In the genomic region with DNA sequence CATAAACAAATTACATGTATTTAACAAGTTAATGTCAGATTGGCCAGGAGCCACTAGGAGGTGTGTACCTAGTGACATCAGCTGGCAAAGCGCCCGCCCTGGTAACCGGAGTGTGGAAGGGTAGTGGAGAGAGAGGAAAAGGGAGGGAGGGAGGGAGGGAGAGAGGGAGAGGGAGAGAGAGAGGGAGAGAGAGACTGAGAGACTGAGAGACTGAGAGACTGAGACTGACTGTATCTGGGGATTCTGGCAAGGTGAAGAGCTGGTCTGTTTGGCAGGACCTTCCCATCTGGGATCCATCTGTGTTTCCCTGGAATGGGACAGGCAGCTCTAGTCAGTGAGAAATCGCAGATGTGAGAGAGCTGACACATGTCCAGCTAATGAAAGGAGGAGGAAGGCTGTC, we compare ENCODE assay signal across 9 mouse cellular contexts. TPM values are rescaled to one million over a fixed set of nuclear protein-coding genes. Genes with fewer than 3 reads are reported as not detected.
DNase-seq lines count a peak whose midpoint lies in the region; ATAC-seq and TF ChIP-seq lines count a peak whose summit lies in the region.
"Had no signal": no experiment of that assay in that cellular context is flagged by ENCODE, and none has a peak within 500 bp of the region (broad histone marks: within the 10 kb centered on the region; RNA-seq: fewer than 3 reads in every experiment).

No protein-coding gene starts in this region.

- no peaks in the 10 kb centered on the region for H3K36me3 ChIP-seq in embryonic facial prominence, embryonic 15.5 days
- H3K36me3 ChIP-seq in heart, embryonic 16.5 days (ENCODE audit: control insufficient read depth, insufficient read depth): no peaks in the 10 kb centered on the region
- no peaks in the 10 kb centered on the region for H3K36me3 ChIP-seq in kidney, postnatal 0 days (ENCODE audit: insufficient read depth, low read length)
- no peaks in the 10 kb centered on the region for H3K36me3 ChIP-seq in stomach, embryonic 16.5 days (ENCODE audit: control insufficient read depth, insufficient read depth, low read length)

- H3K27me3 ChIP-seq in embryonic facial prominence, embryonic 15.5 days: no peaks in the 10 kb centered on the region
- no peaks in the 10 kb centered on the region for H3K27me3 ChIP-seq in heart, embryonic 16.5 days (ENCODE audit: control insufficient read depth, insufficient read depth, low read length)
- no peaks in the 10 kb centered on the region for H3K27me3 ChIP-seq in kidney, postnatal 0 days (ENCODE audit: insufficient read depth, low read length)
- no peaks in the 10 kb centered on the region for H3K27me3 ChIP-seq in stomach, embryonic 16.5 days (ENCODE audit: control insufficient read depth, insufficient read depth, low read length)

- peak overlapping the region; percentile 13; the same call in 1 of the 2 replicates for H3K27ac ChIP-seq in embryonic facial prominence, embryonic 15.5 days (replicated peaks)
- H3K27ac ChIP-seq in heart, embryonic 16.5 days (ENCODE audit: low read length): peak overlapping the region; percentile 27; the same call in 1 of the 2 replicates
- no peak overlapping the region for H3K27ac ChIP-seq in kidney, postnatal 0 days
- H3K27ac ChIP-seq in stomach, embryonic 16.5 days (ENCODE audit: low read length): peak overlapping the region; percentile 5; the same call in 1 of the 2 replicates
- H3K27ac ChIP-seq: liver, embryonic 14.5 days had no signal

- H3K4me3 ChIP-seq in embryonic facial prominence, embryonic 15.5 days (replicated peaks): no peak overlapping the region
- no peak overlapping the region for H3K4me3 ChIP-seq in heart, embryonic 16.5 days (ENCODE audit: low read length)
- no peak overlapping the region for H3K4me3 ChIP-seq in kidney, postnatal 0 days (replicated peaks; ENCODE audit: low read depth, low read length)
- H3K4me3 ChIP-seq in stomach, embryonic 16.5 days (replicated peaks; ENCODE audit: low read length): no peak overlapping the region

- H3K4me2 ChIP-seq in embryonic facial prominence, embryonic 15.5 days (replicated peaks): peak overlapping the region; percentile 19; the same call in 1 of the 2 replicates
- peak overlapping the region; percentile 32 for H3K4me2 ChIP-seq in heart, embryonic 16.5 days (ENCODE audit: low read depth, low read length)
- no peak overlapping the region for H3K4me2 ChIP-seq in kidney, postnatal 0 days (ENCODE audit: low read length)
- peak overlapping the region; percentile 21 for H3K4me2 ChIP-seq in stomach, embryonic 16.5 days (ENCODE audit: low read depth, low read length)

- peak; percentile 39; the same call in 1 of the 2 replicates for ATAC-seq in embryonic facial prominence, embryonic 15.5 days (ENCODE audit: insufficient number of reproducible peaks, low FRiP score, low TSS enrichment, low read depth)
- ATAC-seq in heart, embryonic 16.5 days (replicated peaks; ENCODE audit: extremely low read depth, insufficient read depth, low FRiP score): peak; percentile 65; the same call in 1 of the 2 replicates
- ATAC-seq in kidney, postnatal 0 days (replicated peaks; ENCODE audit: low FRiP score, low read depth): no peak
- peak; percentile 91; the same call in 1 of the 2 replicates for ATAC-seq in stomach, embryonic 16.5 days (ENCODE audit: insufficient read depth, low FRiP score)

- DNase-seq in 3T3-L1 (ENCODE audit: low read depth, low spot score): peak; percentile 85
- peak; percentile 75 for DNase-seq in adrenal gland, postnatal 10 days
- peak; percentile 57 for DNase-seq in kidney, postnatal 0 days (ENCODE audit: low spot score)
- DNase-seq in lung, postnatal 10 days: peak; percentile 60
- DNase-seq in c-Kit-positive CD71-positive TER-119-positive erythroid progenitor cells, embryonic 14.5 days (ENCODE audit: low spot score): no peak

- peaks cover 26% of the 10 kb centered on the region for H3K4me1 ChIP-seq in embryonic facial prominence, embryonic 15.5 days
- H3K4me1 ChIP-seq in heart, embryonic 16.5 days (ENCODE audit: control insufficient read depth, insufficient read depth, low read length): peaks cover 26% of the 10 kb centered on the region
- H3K4me1 ChIP-seq in kidney, postnatal 0 days (replicated peaks; ENCODE audit: insufficient read depth, low read length): peaks cover 7% of the 10 kb centered on the region
- H3K4me1 ChIP-seq in stomach, embryonic 16.5 days (ENCODE audit: control insufficient read depth, insufficient read depth, low read length): peaks cover 9% of the 10 kb centered on the region

- no peaks in the 10 kb centered on the region for H3K9me3 ChIP-seq in embryonic facial prominence, embryonic 15.5 days (replicated peaks)
- no peaks in the 10 kb centered on the region for H3K9me3 ChIP-seq in heart, embryonic 16.5 days (replicated peaks; ENCODE audit: control insufficient read depth, low read length)
- H3K9me3 ChIP-seq in kidney, postnatal 0 days (replicated peaks; ENCODE audit: low read length): no peaks in the 10 kb centered on the region
- H3K9me3 ChIP-seq in stomach, embryonic 16.5 days (replicated peaks; ENCODE audit: control insufficient read depth, low read length): no peaks in the 10 kb centered on the region

- no peak overlapping the region for H3K9ac ChIP-seq in embryonic facial prominence, embryonic 15.5 days
- no peak overlapping the region for H3K9ac ChIP-seq in heart, embryonic 16.5 days (ENCODE audit: low read length)
- H3K9ac ChIP-seq in kidney, postnatal 0 days (ENCODE audit: low read depth, low read length): no peak overlapping the region
- no peak overlapping the region for H3K9ac ChIP-seq in stomach, embryonic 16.5 days (ENCODE audit: low read length)
- H3K9ac ChIP-seq: liver, embryonic 14.5 days had no signal

- WGBS in embryonic facial prominence, embryonic 15.5 days: 17% methylated on average over 4 of the region's 4 CpGs
- 21% methylated on average over 4 of the region's 4 CpGs for WGBS in heart, embryonic 16.5 days
- WGBS in kidney, postnatal 0 days: 15% methylated on average over 4 of the region's 4 CpGs
- WGBS in stomach, embryonic 16.5 days: 20% methylated on average over 4 of the region's 4 CpGs

- no peak for TF ChIP-seq CTCF in kidney, postnatal 0 days (IDR thresholded peaks at IDR 0.05; ENCODE audit: low read depth)

RNA-seq across cellular contexts. Expression of gene Cbfa2t2, which starts 23.6 kb away (rescaled TPM):
- total RNA-seq in adrenal gland, postnatal 10 days (2021): 10 to 100 TPM; 23.9 to 35.6 TPM
- 40.9 and 43.6 TPM in 2 replicates for polyA plus RNA-seq in embryonic facial prominence, embryonic 15.5 days (2015; fragmentation: Nextera tagmentation; extraction: Ambion mirVana)
- polyA plus RNA-seq in heart, embryonic 16.5 days (2015; fragmentation: Nextera tagmentation; extraction: Ambion mirVana): 28.5 and 29.7 TPM in 2 replicates
- 23.6 and 26.0 TPM in 2 replicates for polyA plus RNA-seq in kidney, postnatal 0 days (2015; fragmentation: Nextera tagmentation; extraction: Ambion mirVana)
- 31.8 and 32.8 TPM in 2 replicates for polyA plus RNA-seq in stomach, embryonic 16.5 days (2015; fragmentation: Nextera tagmentation; extraction: Ambion mirVana)

RNA-seq across cellular contexts. Expression of gene Snta1, which starts 52.0 kb away (rescaled TPM):
- 10 to 100 TPM; 29.0 to 31.9 TPM for total RNA-seq in adrenal gland, postnatal 10 days (2021)
- polyA plus RNA-seq in embryonic facial prominence, embryonic 15.5 days (2015; fragmentation: Nextera tagmentation; extraction: Ambion mirVana): 12.1 and 12.8 TPM in 2 replicates
- polyA plus RNA-seq in heart, embryonic 16.5 days (2015; fragmentation: Nextera tagmentation; extraction: Ambion mirVana): 57.8 and 61.8 TPM in 2 replicates
- polyA plus RNA-seq in kidney, postnatal 0 days (2015; fragmentation: Nextera tagmentation; extraction: Ambion mirVana): 16.8 and 16.9 TPM in 2 replicates
- polyA plus RNA-seq in stomach, embryonic 16.5 days (2015; fragmentation: Nextera tagmentation; extraction: Ambion mirVana): 4.2 and 7.9 TPM in 2 replicates
